Mouse (Mus musculus) E14TG2a.4 (cell line): ENCODE data around the gene Mat2a.

Experiments
- CTCF ChIP-seq: conservative IDR thresholded peaks from 2 replicates; pipeline ENCODE4 v1.5.1; 2014; ENCODE audit warnings: low read length
- POU5F1 ChIP-seq: IDR thresholded peaks from 2 replicates; pipeline ENCODE4 v1.6.1; 2014; ENCODE audit warnings: low read length, borderline replicate concordance

- no peak for TF ChIP-seq CTCF
- no peak for TF ChIP-seq POU5F1
Observed at GRCm38 (mm10) chr6:72392341-72392740, 47.0 kb downstream of the Mat2a start.
